Mouse (Mus musculus) G1E (cell line): Measurements from ENCODE around the gene Per3. TPM values are rescaled to one million over a fixed set of nuclear protein-coding genes. Genes with fewer than 3 reads are reported as not detected.

ENCODE experiments used
- ATAC-seq: 2 replicates; pipeline ENCODE4 v1.8.0; 2016; ENCODE audit warnings: mild to moderate bottlenecking; ENCODE audit not compliant: insufficient number of reproducible peaks, poor library complexity, low FRiP score, severe bottlenecking; ENCODE audit errors: extremely low read depth
- DNase-seq: peaks from one replicate; pipeline ENCODE4 v3.0.0; 2012; ENCODE audit warnings: low spot score
- H3K27me3 ChIP-seq: 2 replicates; pipeline ENCODE4 v1.6.1; 2012; ENCODE audit warnings: mild to moderate bottlenecking, low read length, inconsistent platforms; ENCODE audit not compliant: insufficient read depth
- H3K36me3 ChIP-seq: replicated peaks from 2 replicates; pipeline ENCODE3; 2012; ENCODE audit warnings: mild to moderate bottlenecking, inconsistent platforms
- H3K4me1 ChIP-seq: 2 replicates; pipeline ENCODE4 v1.6.1; 2012; ENCODE audit warnings: low read depth, low read length, inconsistent platforms, mixed read lengths; ENCODE audit not compliant: insufficient read depth
- H3K4me3 ChIP-seq: 2 replicates; pipeline ENCODE4 v1.5.1; 2012; ENCODE audit warnings: low read depth, mild to moderate bottlenecking, inconsistent platforms, low read length, moderate library complexity, mixed read lengths
- H3K9me3 ChIP-seq: replicated peaks from 2 replicates; pipeline ENCODE4 v1.6.1; 2012; ENCODE audit warnings: inconsistent platforms
- CTCF ChIP-seq: IDR thresholded peaks from 2 replicates; pipeline ENCODE4 v1.5.1; 2012; ENCODE audit warnings: low read depth, low read length, inconsistent platforms, mixed read lengths
- GATA1 ChIP-seq: IDR thresholded peaks from 2 replicates; pipeline ENCODE4 v1.6.1; 2012; ENCODE audit warnings: borderline replicate concordance, low read length, inconsistent platforms, mixed read lengths
- GATA2 ChIP-seq: IDR thresholded peaks from 2 replicates; pipeline ENCODE4 v1.6.1; 2012; ENCODE audit warnings: low read depth, low read length, inconsistent platforms, borderline replicate concordance
- POLR2AphosphoS5 ChIP-seq: IDR thresholded peaks from 2 replicates; pipeline ENCODE4 v1.6.1; 2012; ENCODE audit warnings: low read depth, low read length, inconsistent platforms; ENCODE audit not compliant: insufficient replicate concordance
- TAL1 ChIP-seq: conservative IDR thresholded peaks from 2 replicates; pipeline ENCODE4 v1.6.1; 2012; ENCODE audit warnings: low read depth, low read length, inconsistent platforms, mixed read lengths
- polyA plus RNA-seq: library from polyadenylated mRNA; stranded (reverse); fragments of >175 nt; gene quantifications from 2 replicates; pipeline ENCODE4 v1.2.3, GENCODE M21; 2012
- total RNA-seq, 2 experiments: library from RNA; stranded (forward) in 1 of 2; stranded (reverse) in 1 of 2; fragments of 200-1000 nt in 1 of 2; fragments of >200 nt in 1 of 2; fragmentation: Nextera tagmentation in 1 of 2; gene quantifications; 2 replicates each; pipeline ENCODE4 v1.2.3; 2014 to 2017

Gene Per3
- total and polyA plus RNA-seq, 3 experiments: 1.6 to 8.3 (median 3.3) TPM

GRCm38 (mm10) chr4:150979455-150979854 is 65.0 kb downstream of the Per3 start:
- DNase-seq: no peak
- Histone ChIP-seq H3K9me3 (no peaks in the 10 kb centered on the region), H3K4me1 (no peaks in the 10 kb centered on the region), H3K27me3 (no peaks in the 10 kb centered on the region), H3K4me3 (no peak overlapping the region), H3K36me3 (no peaks in the 10 kb centered on the region)
- TF ChIP-seq GATA1: no peak
- no peak for TF ChIP-seq GATA2
- TF ChIP-seq POLR2AphosphoS5: no peak
- TF ChIP-seq TAL1: no peak
- TF ChIP-seq CTCF: no peak
- ATAC-seq: no peak

GRCm38 (mm10) chr4:150978156-150978910 is 66.1 kb downstream of the Per3 start:
- TF ChIP-seq TAL1 (no peak), GATA1 (no peak), CTCF (no peak), GATA2 (no peak), POLR2AphosphoS5 (no peak)
- DNase-seq (no peak), ATAC-seq (no peak)
- Histone ChIP-seq H3K36me3 (no peaks in the 10 kb centered on the region), H3K27me3 (no peaks in the 10 kb centered on the region), H3K9me3 (no peaks in the 10 kb centered on the region), H3K4me1 (no peaks in the 10 kb centered on the region), H3K4me3 (no peak overlapping the region)

- ATAC-seq (no peak), DNase-seq (no peak)
- Histone ChIP-seq H3K4me3 (no peak overlapping the region), H3K36me3 (no peaks in the 10 kb centered on the region), H3K4me1 (no peaks in the 10 kb centered on the region), H3K9me3 (no peaks in the 10 kb centered on the region), H3K27me3 (no peaks in the 10 kb centered on the region)
- no peak for TF ChIP-seq CTCF
- TF ChIP-seq GATA1: no peak
- TF ChIP-seq TAL1: no peak
- TF ChIP-seq POLR2AphosphoS5: no peak
- TF ChIP-seq GATA2: no peak
Measured at GRCm38 (mm10) chr4:150975145-150975544, 69.3 kb downstream of the Per3 start.

- no peaks in the 10 kb centered on the region for H3K9me3 ChIP-seq
- H3K27me3 ChIP-seq: no peaks in the 10 kb centered on the region
- no peak for TF ChIP-seq GATA2
- no peak for TF ChIP-seq GATA1
- TF ChIP-seq CTCF: no peak
- no peak for TF ChIP-seq TAL1
- TF ChIP-seq POLR2AphosphoS5: no peak
- H3K4me3 ChIP-seq: no peak overlapping the region
- H3K4me1 ChIP-seq: no peaks in the 10 kb centered on the region
- ATAC-seq (no peak), DNase-seq (no peak)
- no peaks in the 10 kb centered on the region for H3K36me3 ChIP-seq
Measured at GRCm38 (mm10) chr4:150973264-150973663, 71.2 kb downstream of the Per3 start.

DNA sequence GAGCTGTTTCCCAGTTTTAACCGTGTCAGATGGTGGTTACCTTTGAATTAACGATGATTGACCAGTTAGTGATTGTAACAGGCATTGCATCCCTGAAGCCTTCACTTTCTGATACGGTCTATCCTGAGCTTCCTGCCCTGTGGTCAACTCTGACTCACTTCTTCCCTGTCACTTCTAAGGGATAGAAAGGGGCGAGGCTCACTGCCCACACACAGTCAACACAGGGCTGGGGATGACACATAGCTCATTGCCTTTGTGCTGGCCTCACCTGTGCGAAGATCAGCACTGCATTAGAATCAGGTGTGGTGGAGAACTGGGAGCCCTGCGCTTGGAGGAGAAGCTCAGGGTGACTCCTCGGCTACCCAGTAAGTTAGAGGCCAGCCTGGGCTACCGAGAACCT is 75.5 kb downstream of the Per3 start:
- ATAC-seq (no peak), DNase-seq (no peak)
- no peaks in the 10 kb centered on the region for H3K27me3 ChIP-seq
- TF ChIP-seq GATA1 (no peak), CTCF (no peak), GATA2 (no peak), POLR2AphosphoS5 (no peak), TAL1 (no peak)
- H3K9me3 ChIP-seq: no peaks in the 10 kb centered on the region
- no peaks in the 10 kb centered on the region for H3K36me3 ChIP-seq
- H3K4me3 ChIP-seq: no peak overlapping the region
- H3K4me1 ChIP-seq: no peaks in the 10 kb centered on the region

- Histone ChIP-seq H3K4me1 (no peaks in the 10 kb centered on the region), H3K4me3 (no peak overlapping the region), H3K36me3 (no peaks in the 10 kb centered on the region), H3K9me3 (no peaks in the 10 kb centered on the region), H3K27me3 (peaks cover 4% of the 10 kb centered on the region; the same call in 1 of the 2 replicates)
- peak; percentile 34; the same call in 1 of the 2 replicates for TF ChIP-seq CTCF
- TF ChIP-seq GATA2: no peak
- DNase-seq: peak; percentile 31
- ATAC-seq: no peak
Measured at GRCm38 (mm10) chr4:150966556-150966955, 77.9 kb downstream of the Per3 start.
